14 mouse cellular contexts compared by ENCODE assay signal in the genomic region with DNA sequence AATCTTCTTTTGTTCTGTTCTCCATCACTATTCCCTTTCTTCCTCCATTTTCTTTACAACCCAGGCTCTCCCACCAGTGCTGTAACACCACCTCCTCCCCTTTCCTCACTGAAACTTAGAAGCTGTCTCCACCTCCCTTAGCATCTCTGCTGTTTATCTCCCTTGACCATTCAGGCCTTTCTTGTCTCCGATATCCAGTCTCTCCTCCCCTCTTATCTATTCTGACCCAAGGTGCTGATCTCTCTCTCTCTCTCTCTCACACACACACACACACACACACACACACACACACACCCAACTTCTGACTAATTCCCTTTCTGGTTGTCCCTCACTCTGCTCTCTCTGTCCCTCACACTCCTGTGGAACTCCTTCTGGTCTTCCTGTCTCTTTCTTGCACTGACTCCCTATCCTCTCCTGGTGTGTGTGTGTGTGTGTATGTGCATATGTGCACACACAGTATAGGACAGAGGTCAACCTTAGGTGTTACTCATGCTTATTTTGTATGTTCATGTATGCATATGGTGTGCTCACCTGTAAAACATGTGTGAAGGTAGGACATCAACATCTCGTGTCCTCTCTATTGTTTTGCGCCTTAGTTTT. TPM values are rescaled to one million over a fixed set of nuclear protein-coding genes. Genes with fewer than 3 reads are reported as not detected.
DNase-seq lines count a peak whose midpoint lies in the region; ATAC-seq and TF ChIP-seq lines count a peak whose summit lies in the region.
"Had no signal": no experiment of that assay in that cellular context is flagged by ENCODE, and none has a peak within 500 bp of the region (broad histone marks: within the 10 kb centered on the region; RNA-seq: fewer than 3 reads in every experiment).

No protein-coding gene starts in this region.

- H3K9ac ChIP-seq in forebrain, embryonic 11.5 days (ENCODE audit: low read length), result no peak overlapping the region
- peak overlapping the region; percentile 26; the same call in 1 of the 2 replicates for H3K9ac ChIP-seq in heart, postnatal 0 days (replicated peaks; ENCODE audit: low read depth, low read length)
- peak overlapping the region; percentile 37; the same call in 1 of the 2 replicates for H3K9ac ChIP-seq in liver, postnatal 0 days (replicated peaks)
- H3K9ac ChIP-seq: embryonic facial prominence, embryonic 15.5 days; kidney, embryonic 15.5 days had no signal

- H3K4me2 ChIP-seq in forebrain, embryonic 11.5 days (ENCODE audit: low read depth, low read length, severe bottlenecking), result no peak overlapping the region
- H3K4me2 ChIP-seq in heart, postnatal 0 days (ENCODE audit: low read depth, low read length), result peak overlapping the region; percentile 30
- peak overlapping the region; percentile 59 for H3K4me2 ChIP-seq in liver, postnatal 0 days (ENCODE audit: low read depth, low read length)
- H3K4me2 ChIP-seq: embryonic facial prominence, embryonic 15.5 days; hindbrain, embryonic 13.5 days; kidney, embryonic 15.5 days had no signal

- no peak for DNase-seq in forebrain, embryonic 10.5 days (ENCODE audit: extremely low spot score, low spot score)
- DNase-seq in forebrain, embryonic 11.5 days (ENCODE audit: low spot score), result no peak
- no peak for DNase-seq in heart, postnatal 0 days (ENCODE audit: low spot score)
- no peak for DNase-seq in heart, adult 8-10 months (ENCODE audit: low spot score)
- DNase-seq in liver, postnatal 0 days, result no peak
- DNase-seq in kidney, adult 8-10 months, result no peak
- no peak for DNase-seq in urinary bladder, postnatal 25 days (ENCODE audit: low spot score)
- DNase-seq: lung, postnatal 10 days had no signal

- no peak for TF ChIP-seq CTCF in heart, postnatal 0 days (IDR thresholded peaks at IDR 0.05; ENCODE audit: low read depth)
- TF ChIP-seq CTCF in cortical plate, adult 2 months (IDR thresholded peaks at IDR 0.05; ENCODE audit: extremely low read depth, insufficient read depth, low read length), result no peak
- TF ChIP-seq CTCF in liver, postnatal 0 days (IDR thresholded peaks at IDR 0.05; ENCODE audit: low read depth), result no peak

- no peak for TF ChIP-seq POLR2A in cortical plate, adult 2 months (IDR thresholded peaks at IDR 0.05; ENCODE audit: extremely low read depth, insufficient read depth, low read length)

- H3K4me3 ChIP-seq in forebrain, embryonic 10.5 days, result no peak overlapping the region
- H3K4me3 ChIP-seq in forebrain, embryonic 11.5 days (ENCODE audit: low read depth, low read length), result no peak overlapping the region
- no peak overlapping the region for H3K4me3 ChIP-seq in heart, postnatal 0 days (ENCODE audit: low read depth, low read length)
- H3K4me3 ChIP-seq in cortical plate, adult 2 months (ENCODE audit: insufficient read depth, low read length), result no peak overlapping the region
- no peak overlapping the region for H3K4me3 ChIP-seq in liver, postnatal 0 days (ENCODE audit: low read depth, low read length)
- H3K4me3 ChIP-seq: embryonic facial prominence, embryonic 15.5 days; hindbrain, embryonic 13.5 days; kidney, embryonic 15.5 days had no signal

- 0 out of 2 replicates have a peak overlapping the region, but pooled peaks have one; percentile 15 for H3K27ac ChIP-seq in forebrain, embryonic 10.5 days
- no peak overlapping the region for H3K27ac ChIP-seq in forebrain, embryonic 11.5 days (ENCODE audit: low read depth, low read length)
- H3K27ac ChIP-seq in heart, postnatal 0 days (ENCODE audit: low read depth), result peak overlapping the region; percentile 20; the same call in 1 of the 2 replicates
- peak overlapping the region; percentile 29; the same call in 1 of the 2 replicates for H3K27ac ChIP-seq in cortical plate, adult 2 months (ENCODE audit: insufficient read depth, low read length)
- H3K27ac ChIP-seq in liver, postnatal 0 days (ENCODE audit: low read depth), result peak overlapping the region; percentile 55; the same call in 1 of the 2 replicates
- H3K27ac ChIP-seq: embryonic facial prominence, embryonic 15.5 days; hindbrain, embryonic 13.5 days; kidney, embryonic 15.5 days had no signal

- H3K9me3 ChIP-seq in forebrain, embryonic 10.5 days, result no peaks in the 10 kb centered on the region
- no peaks in the 10 kb centered on the region for H3K9me3 ChIP-seq in forebrain, embryonic 11.5 days (ENCODE audit: control insufficient read depth, low read length)
- H3K9me3 ChIP-seq in heart, postnatal 0 days (replicated peaks; ENCODE audit: control insufficient read depth, low read length), result no peaks in the 10 kb centered on the region
- H3K9me3 ChIP-seq in liver, postnatal 0 days (ENCODE audit: low read length), result no peaks in the 10 kb centered on the region
- H3K9me3 ChIP-seq: embryonic facial prominence, embryonic 15.5 days; hindbrain, embryonic 13.5 days; kidney, embryonic 15.5 days had no signal

- WGBS in forebrain, embryonic 10.5 days, result 81% methylated on average over 3 of the region's 3 CpGs
- 75% methylated on average over 3 of the region's 3 CpGs for WGBS in forebrain, embryonic 11.5 days
- WGBS in heart, postnatal 0 days, result 42% methylated on average over 3 of the region's 3 CpGs
- 49% methylated on average over 3 of the region's 3 CpGs for WGBS in liver, postnatal 0 days (ENCODE audit: insufficient replicate concordance)

- ATAC-seq in forebrain, embryonic 11.5 days (replicated peaks; ENCODE audit: low FRiP score), result no peak
- no peak for ATAC-seq in heart, postnatal 0 days (ENCODE audit: insufficient read depth, low read depth)
- ATAC-seq in liver, postnatal 0 days, result peak; percentile 91

- peaks cover 49% of the 10 kb centered on the region for H3K27me3 ChIP-seq in forebrain, embryonic 10.5 days (ENCODE audit: poor library complexity, severe bottlenecking)
- no peaks in the 10 kb centered on the region for H3K27me3 ChIP-seq in forebrain, embryonic 11.5 days (ENCODE audit: control insufficient read depth, insufficient read depth, low read length)
- no peaks in the 10 kb centered on the region for H3K27me3 ChIP-seq in heart, postnatal 0 days (ENCODE audit: control insufficient read depth, insufficient read depth, low read length)
- peaks cover 15% of the 10 kb centered on the region; the same call in 1 of the 2 replicates for H3K27me3 ChIP-seq in liver, postnatal 0 days (ENCODE audit: insufficient read depth, low read length)

- no peak for TF ChIP-seq EP300 in heart, postnatal 0 days (IDR thresholded peaks at IDR 0.05; ENCODE audit: low read depth)
- TF ChIP-seq EP300 in liver, postnatal 0 days (IDR thresholded peaks at IDR 0.05; ENCODE audit: low read depth), result peak; percentile 96

- no peaks in the 10 kb centered on the region for H3K36me3 ChIP-seq in forebrain, embryonic 10.5 days (replicated peaks)
- H3K36me3 ChIP-seq in forebrain, embryonic 11.5 days (ENCODE audit: control insufficient read depth, insufficient read depth, low read length), result no peaks in the 10 kb centered on the region
- no peaks in the 10 kb centered on the region for H3K36me3 ChIP-seq in heart, postnatal 0 days (replicated peaks; ENCODE audit: control insufficient read depth, insufficient read depth, low read length)
- H3K36me3 ChIP-seq in liver, postnatal 0 days (replicated peaks; ENCODE audit: insufficient read depth, low read length), result no peaks in the 10 kb centered on the region
- H3K36me3 ChIP-seq: kidney, embryonic 15.5 days had no signal

- H3K4me1 ChIP-seq in forebrain, embryonic 10.5 days, result peaks cover 10% of the 10 kb centered on the region
- H3K4me1 ChIP-seq in forebrain, embryonic 11.5 days (replicated peaks; ENCODE audit: control insufficient read depth, insufficient read depth, low read length), result no peaks in the 10 kb centered on the region
- H3K4me1 ChIP-seq in heart, postnatal 0 days (ENCODE audit: control insufficient read depth, insufficient read depth), result peaks cover 12% of the 10 kb centered on the region
- H3K4me1 ChIP-seq in cortical plate, adult 2 months (ENCODE audit: control insufficient read depth, insufficient read depth, low read length), result no peaks in the 10 kb centered on the region
- peaks cover 6% of the 10 kb centered on the region for H3K4me1 ChIP-seq in liver, postnatal 0 days (ENCODE audit: insufficient read depth)
- H3K4me1 ChIP-seq: embryonic facial prominence, embryonic 15.5 days; kidney, embryonic 15.5 days had no signal

RNA-seq across cellular contexts. Expression of a gene that starts 13.4 kb away (rescaled TPM):
- polyA plus RNA-seq in forebrain, embryonic 10.5 days (2016; fragmentation: Nextera tagmentation; extraction: Ambion mirVana), result 95.8 and 96.9 TPM in 2 replicates
- polyA plus RNA-seq in forebrain, embryonic 11.5 days (2014; fragmentation: Nextera tagmentation; extraction: Ambion mirVana), result 115 and 124 TPM in 2 replicates
- total RNA-seq in heart, postnatal 0 days (2014; rRNA removed; ENCODE audit: low replicate concordance), result 206 and 212 TPM in 2 replicates
- polyA plus RNA-seq in heart, postnatal 0 days (2015; fragmentation: Nextera tagmentation; extraction: Ambion mirVana), result 67.0 and 73.2 TPM in 2 replicates
- total RNA-seq in heart, adult 8-10 months (2022), result 10 to 100 TPM; 73.8 to 84.8 (median 83.7) TPM
- polyA plus RNA-seq in cortical plate, adult 2 months (2012; rRNA removed), result 297 and 308 TPM in 2 replicates
- 32.4 and 35.9 TPM in 2 replicates for polyA plus RNA-seq in liver, postnatal 0 days (2015; fragmentation: Nextera tagmentation; extraction: Ambion mirVana)

RNA-seq across cellular contexts. Expression of a gene that starts 13.4 kb away (rescaled TPM):
- polyA plus RNA-seq in forebrain, embryonic 10.5 days (2016; fragmentation: Nextera tagmentation; extraction: Ambion mirVana), result 15.1 and 15.8 TPM in 2 replicates
- polyA plus RNA-seq in forebrain, embryonic 11.5 days (2014; fragmentation: Nextera tagmentation; extraction: Ambion mirVana), result 22.3 and 25.3 TPM in 2 replicates
- total RNA-seq in heart, postnatal 0 days (2014; rRNA removed; ENCODE audit: low replicate concordance), result 3.2 and 4.3 TPM in 2 replicates
- polyA plus RNA-seq in heart, postnatal 0 days (2015; fragmentation: Nextera tagmentation; extraction: Ambion mirVana), result 11.4 and 12.5 TPM in 2 replicates
- 1 to 10 TPM; 2.5 to 6.7 (median 3.3) TPM for total RNA-seq in heart, adult 8-10 months (2022)
- polyA plus RNA-seq in cortical plate, adult 2 months (2012; rRNA removed), result 27.0 and 29.4 TPM in 2 replicates
- polyA plus RNA-seq in liver, postnatal 0 days (2015; fragmentation: Nextera tagmentation; extraction: Ambion mirVana), result 3.3 and 4.1 TPM in 2 replicates

RNA-seq across cellular contexts. Expression of a gene that starts 15.2 kb away (rescaled TPM):
- polyA plus RNA-seq in forebrain, embryonic 10.5 days (2016; fragmentation: Nextera tagmentation; extraction: Ambion mirVana), result 74.9 and 78.5 TPM in 2 replicates
- polyA plus RNA-seq in forebrain, embryonic 11.5 days (2014; fragmentation: Nextera tagmentation; extraction: Ambion mirVana), result 60.9 and 68.9 TPM in 2 replicates
- total RNA-seq in heart, postnatal 0 days (2014; rRNA removed; ENCODE audit: low replicate concordance), result 123 and 143 TPM in 2 replicates
- 91.2 and 105 TPM in 2 replicates for polyA plus RNA-seq in heart, postnatal 0 days (2015; fragmentation: Nextera tagmentation; extraction: Ambion mirVana)
- total RNA-seq in heart, adult 8-10 months (2022), result 100 to 1,000 TPM; 109 to 130 (median 125) TPM
- polyA plus RNA-seq in cortical plate, adult 2 months (2012; rRNA removed), result 232 and 256 TPM in 2 replicates
- 59.7 and 63.1 TPM in 2 replicates for polyA plus RNA-seq in liver, postnatal 0 days (2015; fragmentation: Nextera tagmentation; extraction: Ambion mirVana)

RNA-seq across cellular contexts. Expression of a gene that starts 17.7 kb away (rescaled TPM):
- polyA plus RNA-seq in forebrain, embryonic 10.5 days (2016; fragmentation: Nextera tagmentation; extraction: Ambion mirVana), result 1.3 and 1.5 TPM in 2 replicates
- 2.6 and 2.9 TPM in 2 replicates for polyA plus RNA-seq in forebrain, embryonic 11.5 days (2014; fragmentation: Nextera tagmentation; extraction: Ambion mirVana)
- 7.5 TPM in 1 of 2 replicates, not detected in the other for total RNA-seq in heart, postnatal 0 days (2014; rRNA removed; ENCODE audit: low replicate concordance)
- polyA plus RNA-seq in heart, postnatal 0 days (2015; fragmentation: Nextera tagmentation; extraction: Ambion mirVana), result 0.40 and 0.86 TPM in 2 replicates
- total RNA-seq in heart, adult 8-10 months (2022), result 1 to 10 TPM in 1 of 4 experiments, under 1 TPM in 1, not detected in 2; 0.79 to 1.5 TPM
- 8.2 and 8.7 TPM in 2 replicates for polyA plus RNA-seq in cortical plate, adult 2 months (2012; rRNA removed)
- polyA plus RNA-seq in liver, postnatal 0 days (2015; fragmentation: Nextera tagmentation; extraction: Ambion mirVana), result 38.9 and 44.3 TPM in 2 replicates

RNA-seq across cellular contexts. Expression of a gene that starts 41.5 kb away (rescaled TPM):
- 0.06 and 0.12 TPM in 2 replicates for polyA plus RNA-seq in forebrain, embryonic 10.5 days (2016; fragmentation: Nextera tagmentation; extraction: Ambion mirVana)
- 0.23 TPM in 1 of 2 replicates, not detected in the other for polyA plus RNA-seq in forebrain, embryonic 11.5 days (2014; fragmentation: Nextera tagmentation; extraction: Ambion mirVana)
- 3.3 and 4.5 TPM in 2 replicates for total RNA-seq in heart, postnatal 0 days (2014; rRNA removed; ENCODE audit: low replicate concordance)
- 2.5 and 2.6 TPM in 2 replicates for polyA plus RNA-seq in heart, postnatal 0 days (2015; fragmentation: Nextera tagmentation; extraction: Ambion mirVana)
- 10 to 100 TPM; 14.6 to 21.4 (median 17.7) TPM for total RNA-seq in heart, adult 8-10 months (2022)
- polyA plus RNA-seq in cortical plate, adult 2 months (2012; rRNA removed), result 0.04 and 0.06 TPM in 2 replicates
- polyA plus RNA-seq in liver, postnatal 0 days (2015; fragmentation: Nextera tagmentation; extraction: Ambion mirVana), result 0.35 and 2.7 TPM in 2 replicates
- total RNA-seq: left cerebral cortex, postnatal 25 days had no signal
- polyA plus RNA-seq: brain, embryonic 14.5 days had no signal
